Mouse (Mus musculus): Measurements from ENCODE around the gene Lypd6b.

DNA sequence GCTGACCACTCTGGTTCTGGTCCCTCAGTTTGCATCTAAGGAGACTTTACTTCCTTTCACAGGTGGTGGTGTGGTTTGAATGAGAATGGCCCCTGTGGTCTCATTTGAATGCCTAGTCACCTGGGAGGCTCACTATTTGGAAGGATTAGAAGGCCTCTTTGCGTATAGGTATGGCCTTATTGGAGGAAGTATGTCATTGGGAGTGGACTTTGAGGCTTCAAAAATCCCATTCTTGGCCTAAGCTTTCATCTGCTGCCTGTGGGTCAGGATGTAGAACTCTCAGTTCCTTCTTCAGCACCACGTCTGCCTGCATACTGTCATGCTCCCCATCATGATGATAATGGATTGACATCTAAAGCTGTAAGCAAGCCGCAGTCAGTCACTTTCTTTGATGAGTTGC is 34.4 kb upstream of the Lypd6b start:
- TF ChIP-seq CTCF (IDR thresholded peaks at IDR 0.05; ENCODE audit: low read depth): no peak
- TF ChIP-seq EP300 (IDR thresholded peaks at IDR 0.05; ENCODE audit: low read depth): no peak

All from heart, postnatal 0 days (tissue).